Mouse (Mus musculus) E14TG2a.4 (cell line): ENCODE measurements around the gene Sv2a.

Source experiments
- CTCF ChIP-seq: conservative IDR thresholded peaks from 2 replicates; pipeline ENCODE4 v1.5.1; 2014; ENCODE audit warnings: low read length
- NANOG ChIP-seq: IDR thresholded peaks from 2 replicates; pipeline ENCODE4 v1.6.1; 2014; ENCODE audit warnings: borderline replicate concordance, low read length, mixed read lengths

- TF ChIP-seq CTCF (no peak), NANOG (no peak)
Observed at GRCm38 (mm10) chr3:96230404-96230803, 49.5 kb downstream of the Sv2a start.
